Mouse (Mus musculus): Measurements from ENCODE around the gene Fto. TPM values are rescaled to one million over a fixed set of nuclear protein-coding genes. Genes with fewer than 3 reads are reported as not detected.

Gene Fto
- polyA plus RNA-seq, 1 experiment from 2014 or later, result 72.1 TPM

- Histone ChIP-seq H3K9ac (ENCODE audit: low read length) (0 out of 2 replicates have a peak overlapping the region, but pooled peaks have one; percentile 33), H3K27ac (ENCODE audit: low read length) (peak overlapping the region; percentile 75), H3K9me3 (replicated peaks; ENCODE audit: control insufficient read depth, low read length) (no peaks in the 10 kb centered on the region), H3K27me3 (ENCODE audit: control insufficient read depth, insufficient read depth, low read length) (no peaks in the 10 kb centered on the region), H3K36me3 (ENCODE audit: control insufficient read depth, insufficient read depth) (no peaks in the 10 kb centered on the region), H3K4me1 (ENCODE audit: control insufficient read depth, insufficient read depth, low read length) (peaks cover 42% of the 10 kb centered on the region), H3K4me3 (ENCODE audit: low read length) (no peak overlapping the region), H3K4me2 (ENCODE audit: low read depth, low read length) (no peak overlapping the region)
- 27% methylated on average over 6 of the region's 6 CpGs for WGBS
- no peak for ATAC-seq (replicated peaks; ENCODE audit: extremely low read depth, insufficient read depth, low FRiP score)
Measured at GRCm38 (mm10) chr8:91329461-91329850, 16.1 kb downstream of the Fto start.

DNA sequence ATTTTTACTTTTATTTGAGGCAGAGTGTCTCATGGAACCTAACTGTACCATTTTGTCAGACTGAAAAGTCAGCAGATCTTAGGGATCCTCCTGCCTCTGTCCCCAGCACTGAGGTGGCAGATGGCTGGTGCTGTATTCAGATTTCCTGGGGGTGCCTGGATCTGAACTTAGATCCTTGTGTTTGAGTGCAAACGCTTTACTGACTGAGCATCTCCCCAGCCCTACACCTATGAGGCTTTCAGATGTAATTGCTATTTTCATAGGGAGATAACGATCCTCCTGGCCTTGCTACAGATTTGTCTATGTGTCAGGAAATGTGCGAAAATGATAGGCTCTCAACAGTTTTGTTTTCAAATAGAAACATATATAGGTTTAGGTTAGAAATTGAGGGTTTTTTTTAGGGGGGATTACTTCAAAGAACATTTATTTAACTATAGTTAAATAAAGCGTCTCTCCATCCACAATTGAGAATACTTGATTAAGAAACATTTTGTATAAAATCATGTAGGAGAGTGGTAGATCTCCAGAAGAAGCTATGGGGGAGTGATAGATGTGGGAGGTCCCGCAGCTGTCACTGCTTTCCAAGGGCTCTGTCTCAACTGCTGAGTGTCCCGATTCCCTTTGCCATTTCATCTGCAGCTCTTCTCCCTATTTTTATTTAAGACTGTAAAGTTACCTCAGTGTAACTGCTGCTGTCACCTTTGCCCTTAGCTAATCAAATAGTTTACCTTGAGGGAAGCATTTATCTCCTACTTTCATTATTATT lies 25.2 kb downstream of the Fto start:
- 78% methylated on average over 6 of the region's 6 CpGs for WGBS
- H3K4me2 ChIP-seq (ENCODE audit: low read depth, low read length), result no peak overlapping the region
- H3K27ac ChIP-seq (ENCODE audit: low read length), result no peak overlapping the region
- no peaks in the 10 kb centered on the region for H3K27me3 ChIP-seq (ENCODE audit: control insufficient read depth, insufficient read depth, low read length)
- no peak overlapping the region for H3K9ac ChIP-seq (ENCODE audit: low read length)
- ATAC-seq (replicated peaks; ENCODE audit: extremely low read depth, insufficient read depth, low FRiP score), result no peak
- peaks cover 7% of the 10 kb centered on the region for H3K9me3 ChIP-seq (replicated peaks; ENCODE audit: control insufficient read depth, low read length)
- H3K4me1 ChIP-seq (ENCODE audit: control insufficient read depth, insufficient read depth, low read length), result no peaks in the 10 kb centered on the region
- peaks cover 6% of the 10 kb centered on the region; the same call in 1 of the 2 replicates for H3K36me3 ChIP-seq (ENCODE audit: control insufficient read depth, insufficient read depth)
- H3K4me3 ChIP-seq (ENCODE audit: low read length), result no peak overlapping the region

DNA sequence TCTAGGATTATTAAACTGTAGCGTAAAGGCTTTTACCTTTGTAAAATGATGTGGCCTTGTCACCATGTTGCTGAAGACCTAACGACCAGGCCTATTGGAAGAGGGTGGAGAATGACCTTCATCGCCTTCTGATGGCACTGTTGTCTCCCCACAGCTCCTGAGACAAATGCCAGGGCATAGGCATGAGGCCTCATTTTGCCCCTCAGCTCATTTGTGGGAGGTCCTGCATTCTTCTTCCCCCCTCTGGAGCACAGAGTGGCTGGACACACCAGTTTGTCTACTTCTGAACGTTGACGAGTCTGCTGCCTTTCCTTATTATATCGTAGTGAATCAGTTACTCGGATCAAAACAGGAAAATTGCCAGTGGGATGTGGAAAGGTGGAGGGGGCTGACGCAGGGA lies 26.3 kb downstream of the Fto start:
- Histone ChIP-seq H3K27me3 (ENCODE audit: control insufficient read depth, insufficient read depth, low read length) (no peaks in the 10 kb centered on the region), H3K9me3 (replicated peaks; ENCODE audit: control insufficient read depth, low read length) (peaks cover 7% of the 10 kb centered on the region), H3K36me3 (ENCODE audit: control insufficient read depth, insufficient read depth) (peaks cover 5% of the 10 kb centered on the region; the same call in 1 of the 2 replicates), H3K4me1 (ENCODE audit: control insufficient read depth, insufficient read depth, low read length) (no peaks in the 10 kb centered on the region), H3K4me3 (ENCODE audit: low read length) (no peak overlapping the region), H3K4me2 (ENCODE audit: low read depth, low read length) (no peak overlapping the region), H3K27ac (ENCODE audit: low read length) (no peak overlapping the region), H3K9ac (ENCODE audit: low read length) (no peak overlapping the region)
- no peak for ATAC-seq (replicated peaks; ENCODE audit: extremely low read depth, insufficient read depth, low FRiP score)
- WGBS, result 87% methylated on average over 8 of the region's 8 CpGs

DNA sequence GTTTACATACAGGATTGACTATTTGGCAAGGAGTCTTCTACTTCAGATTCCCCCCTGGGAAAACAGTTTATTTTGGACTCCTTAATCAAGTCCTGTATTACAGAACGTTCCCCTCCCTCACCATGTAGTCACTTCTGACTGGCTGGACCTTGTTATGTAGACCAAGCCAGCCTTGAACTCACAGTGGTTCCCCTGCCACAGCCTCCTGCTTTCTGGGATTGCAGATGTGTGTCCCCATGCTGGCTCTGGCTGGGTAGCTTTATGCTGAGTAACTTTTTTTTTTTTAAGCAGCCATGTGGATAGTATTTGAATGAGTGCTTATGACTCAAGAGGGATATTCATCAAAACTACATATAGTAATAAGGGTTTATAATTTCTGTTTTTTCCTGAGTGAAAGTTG lies 27.4 kb downstream of the Fto start:
- Histone ChIP-seq H3K9me3 (replicated peaks; ENCODE audit: control insufficient read depth, low read length) (peaks cover 7% of the 10 kb centered on the region), H3K4me2 (ENCODE audit: low read depth, low read length) (no peak overlapping the region), H3K27ac (ENCODE audit: low read length) (no peak overlapping the region), H3K4me3 (ENCODE audit: low read length) (no peak overlapping the region), H3K27me3 (ENCODE audit: control insufficient read depth, insufficient read depth, low read length) (no peaks in the 10 kb centered on the region), H3K4me1 (ENCODE audit: control insufficient read depth, insufficient read depth, low read length) (no peaks in the 10 kb centered on the region), H3K36me3 (ENCODE audit: control insufficient read depth, insufficient read depth) (0 out of 2 replicates have a peak, but pooled peaks cover 3% of the 10 kb centered on the region), H3K9ac (ENCODE audit: low read length) (no peak overlapping the region)
- WGBS, result 47% methylated on average over 1 of the region's 1 CpGs
- no peak for ATAC-seq (replicated peaks; ENCODE audit: extremely low read depth, insufficient read depth, low FRiP score)

GRCm38 (mm10) chr8:91342196-91342595 lies 28.9 kb downstream of the Fto start:
- no peaks in the 10 kb centered on the region; the same call in 1 of the 2 replicates for H3K9me3 ChIP-seq (replicated peaks; ENCODE audit: control insufficient read depth, low read length)
- ATAC-seq (replicated peaks; ENCODE audit: extremely low read depth, insufficient read depth, low FRiP score), result no peak
- H3K36me3 ChIP-seq (ENCODE audit: control insufficient read depth, insufficient read depth), result no peaks in the 10 kb centered on the region
- H3K9ac ChIP-seq (ENCODE audit: low read length), result no peak overlapping the region
- H3K27me3 ChIP-seq (ENCODE audit: control insufficient read depth, insufficient read depth, low read length), result no peaks in the 10 kb centered on the region
- H3K27ac ChIP-seq (ENCODE audit: low read length), result no peak overlapping the region
- H3K4me3 ChIP-seq (ENCODE audit: low read length), result no peak overlapping the region
- H3K4me2 ChIP-seq (ENCODE audit: low read depth, low read length), result no peak overlapping the region
- peaks cover 4% of the 10 kb centered on the region for H3K4me1 ChIP-seq (ENCODE audit: control insufficient read depth, insufficient read depth, low read length)
- 68% methylated on average over 5 of the region's 5 CpGs for WGBS

DNA sequence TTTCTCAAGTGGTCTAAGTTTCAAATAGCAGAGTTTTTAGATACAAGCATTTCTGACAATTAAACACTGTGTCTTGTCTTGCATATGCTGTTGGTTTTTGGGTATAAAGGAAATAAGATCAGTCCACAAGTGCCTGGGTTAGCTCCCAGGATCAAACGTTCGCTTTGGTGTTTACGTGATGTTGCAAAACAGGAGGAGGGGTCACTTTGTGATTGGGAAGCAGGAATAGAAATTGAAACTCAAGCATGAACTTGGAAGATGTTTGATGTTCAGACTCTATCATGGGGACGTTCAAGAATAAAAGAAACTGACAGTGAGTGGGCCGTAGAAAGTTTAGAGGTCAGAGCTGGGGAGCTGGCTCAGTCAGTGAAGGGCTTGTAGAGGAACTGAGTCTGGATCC lies 29.5 kb downstream of the Fto start:
- Histone ChIP-seq H3K9me3 (replicated peaks; ENCODE audit: control insufficient read depth, low read length) (no peaks in the 10 kb centered on the region), H3K4me1 (ENCODE audit: control insufficient read depth, insufficient read depth, low read length) (peaks cover 9% of the 10 kb centered on the region), H3K27me3 (ENCODE audit: control insufficient read depth, insufficient read depth, low read length) (no peaks in the 10 kb centered on the region), H3K27ac (ENCODE audit: low read length) (no peak overlapping the region), H3K4me2 (ENCODE audit: low read depth, low read length) (no peak overlapping the region), H3K36me3 (ENCODE audit: control insufficient read depth, insufficient read depth) (no peaks in the 10 kb centered on the region), H3K4me3 (ENCODE audit: low read length) (no peak overlapping the region), H3K9ac (ENCODE audit: low read length) (no peak overlapping the region)
- 75% methylated on average over 5 of the region's 5 CpGs for WGBS
- no peak for ATAC-seq (replicated peaks; ENCODE audit: extremely low read depth, insufficient read depth, low FRiP score)

DNA sequence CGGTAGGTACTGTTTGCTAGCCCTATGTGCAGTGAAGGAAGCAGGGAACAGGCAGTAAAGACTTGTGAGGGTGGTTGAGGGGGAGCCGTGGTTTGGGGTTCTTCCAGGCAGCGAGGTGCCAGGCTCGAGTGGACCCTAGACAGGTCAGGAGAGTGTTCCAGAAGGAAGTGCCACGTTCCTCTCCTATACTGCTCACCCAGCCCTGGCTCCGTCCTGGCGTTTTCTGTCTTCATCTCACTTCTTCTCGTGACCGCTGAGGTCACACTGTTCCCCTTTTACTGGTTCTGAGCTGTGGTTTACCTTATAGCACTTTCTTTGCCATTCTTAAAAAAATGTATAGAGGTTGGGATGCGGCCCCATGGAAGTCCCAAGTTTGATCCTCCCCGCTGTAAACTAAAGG lies 31.3 kb downstream of the Fto start:
- no peaks in the 10 kb centered on the region for H3K9me3 ChIP-seq (replicated peaks; ENCODE audit: control insufficient read depth, low read length)
- H3K36me3 ChIP-seq (ENCODE audit: control insufficient read depth, insufficient read depth), result 0 out of 2 replicates have a peak, but pooled peaks cover 1% of the 10 kb centered on the region
- no peaks in the 10 kb centered on the region for H3K27me3 ChIP-seq (ENCODE audit: control insufficient read depth, insufficient read depth, low read length)
- ATAC-seq (replicated peaks; ENCODE audit: extremely low read depth, insufficient read depth, low FRiP score), result no peak
- H3K4me3 ChIP-seq (ENCODE audit: low read length), result no peak overlapping the region
- WGBS, result 82% methylated on average over 11 of the region's 11 CpGs
- no peak overlapping the region for H3K4me2 ChIP-seq (ENCODE audit: low read depth, low read length)
- no peak overlapping the region for H3K9ac ChIP-seq (ENCODE audit: low read length)
- no peak overlapping the region for H3K27ac ChIP-seq (ENCODE audit: low read length)
- peaks cover 13% of the 10 kb centered on the region for H3K4me1 ChIP-seq (ENCODE audit: control insufficient read depth, insufficient read depth, low read length)

- no peaks in the 10 kb centered on the region for H3K9me3 ChIP-seq (replicated peaks; ENCODE audit: control insufficient read depth, low read length)
- 52% methylated on average over 10 of the region's 10 CpGs for WGBS
- no peak overlapping the region for H3K9ac ChIP-seq (ENCODE audit: low read length)
- no peak overlapping the region for H3K27ac ChIP-seq (ENCODE audit: low read length)
- H3K4me3 ChIP-seq (ENCODE audit: low read length), result no peak overlapping the region
- H3K36me3 ChIP-seq (ENCODE audit: control insufficient read depth, insufficient read depth), result 0 out of 2 replicates have a peak, but pooled peaks cover 3% of the 10 kb centered on the region
- no peak for ATAC-seq (replicated peaks; ENCODE audit: extremely low read depth, insufficient read depth, low FRiP score)
- H3K4me2 ChIP-seq (ENCODE audit: low read depth, low read length), result 0 out of 2 replicates have a peak overlapping the region, but pooled peaks have one; percentile 33
- H3K27me3 ChIP-seq (ENCODE audit: control insufficient read depth, insufficient read depth, low read length), result no peaks in the 10 kb centered on the region
- peaks cover 27% of the 10 kb centered on the region for H3K4me1 ChIP-seq (ENCODE audit: control insufficient read depth, insufficient read depth, low read length)
Measured at GRCm38 (mm10) chr8:91347146-91347545, 33.8 kb downstream of the Fto start.

- 0 out of 2 replicates have a peak, but pooled peaks cover 3% of the 10 kb centered on the region for H3K36me3 ChIP-seq (ENCODE audit: control insufficient read depth, insufficient read depth)
- H3K9me3 ChIP-seq (replicated peaks; ENCODE audit: control insufficient read depth, low read length), result no peaks in the 10 kb centered on the region
- H3K4me1 ChIP-seq (ENCODE audit: control insufficient read depth, insufficient read depth, low read length), result peaks cover 27% of the 10 kb centered on the region
- peak overlapping the region; percentile 33; the same call in 1 of the 2 replicates for H3K4me2 ChIP-seq (ENCODE audit: low read depth, low read length)
- no peaks in the 10 kb centered on the region for H3K27me3 ChIP-seq (ENCODE audit: control insufficient read depth, insufficient read depth, low read length)
- no peak overlapping the region for H3K27ac ChIP-seq (ENCODE audit: low read length)
- ATAC-seq (replicated peaks; ENCODE audit: extremely low read depth, insufficient read depth, low FRiP score), result no peak
- H3K9ac ChIP-seq (ENCODE audit: low read length), result no peak overlapping the region
- 40% methylated on average over 6 of the region's 6 CpGs for WGBS
- no peak overlapping the region for H3K4me3 ChIP-seq (ENCODE audit: low read length)
Measured at GRCm38 (mm10) chr8:91347595-91347994, 34.3 kb downstream of the Fto start.

Data from heart, embryonic 16.5 days (tissue).